Mouse (Mus musculus) liver, embryonic 15.5 days (tissue): ENCODE measurements around the gene Ano10. TPM values are rescaled to one million over a fixed set of nuclear protein-coding genes. Genes with fewer than 3 reads are reported as not detected.

Experiments used
- ATAC-seq: fragments of 200-750 bp; cut with Nextera tagmentation; 2 replicates; pipeline ENCODE4 v1.8.0; 2017; ENCODE audit warnings: moderate number of reproducible peaks, mild to moderate bottlenecking, moderate library complexity; ENCODE audit not compliant: insufficient read depth
- H3K27ac ChIP-seq: fragments of 300-500 bp; sonication (generic); replicated peaks from 2 replicates; pipeline ENCODE4 v1.5.1; 2015; ENCODE audit warnings: mild to moderate bottlenecking, inconsistent platforms
- H3K27me3 ChIP-seq: fragments of 300-500 bp; sonication (generic); 2 replicates; pipeline ENCODE4 v1.6.1; 2015; ENCODE audit warnings: mild to moderate bottlenecking, inconsistent platforms
- H3K36me3 ChIP-seq: fragments of 300-500 bp; sonication (generic); replicated peaks from 2 replicates; pipeline ENCODE4 v1.6.1; 2015; ENCODE audit warnings: moderate library complexity, mild to moderate bottlenecking, inconsistent platforms
- H3K4me1 ChIP-seq: fragments of 300-500 bp; sonication (generic); replicated peaks from 2 replicates; pipeline ENCODE4 v1.6.1; 2015; ENCODE audit warnings: inconsistent platforms
- H3K4me2 ChIP-seq: fragments of 300-500 bp; sonication (generic); 2 replicates; pipeline ENCODE4 v1.6.1; 2015; ENCODE audit warnings: moderate library complexity, mild to moderate bottlenecking, inconsistent platforms
- H3K4me3 ChIP-seq: fragments of 300-500 bp; sonication (generic); replicated peaks from 2 replicates; pipeline ENCODE4 v1.5.1; 2015; ENCODE audit warnings: mild to moderate bottlenecking, inconsistent platforms
- H3K9ac ChIP-seq: fragments of 300-500 bp; sonication (generic); 2 replicates; pipeline ENCODE4 v1.6.1; 2015; ENCODE audit warnings: moderate library complexity, mild to moderate bottlenecking, inconsistent platforms
- H3K9me3 ChIP-seq: fragments of 300-500 bp; sonication (generic); replicated peaks from 2 replicates; pipeline ENCODE4 v1.6.1; 2016; ENCODE audit warnings: inconsistent platforms
- WGBS: fragments of 180-500 bp; shearing (Covaris S2); methylation state at CpG from one replicate; pipeline ENCODE4 v1.1.7; 2015; ENCODE audit warnings: mixed read lengths; ENCODE audit not compliant: insufficient replicate concordance; 5-methylcytosine and 5-hydroxymethylcytosine counted together
- polyA plus RNA-seq: library from polyadenylated mRNA; unstranded; fragments of >200 nt; fragmentation: Nextera tagmentation; extraction: Ambion mirVana; gene quantifications from 2 replicates; pipeline ENCODE4 v1.2.1, GENCODE M21; 2015

The Ano10 gene
- polyA plus RNA-seq, 1 experiment from 2014 or later = 13.7 TPM

GRCm38 (mm10) chr9:122271866-122272265 lies 22.4 kb downstream of the Ano10 start:
- WGBS = 42% methylated on average over 4 of the region's 4 CpGs
- Histone ChIP-seq H3K4me3 (no peak overlapping the region), H3K9ac (no peak overlapping the region), H3K36me3 (no peaks in the 10 kb centered on the region), H3K27me3 (no peaks in the 10 kb centered on the region), H3K4me2 (no peak overlapping the region), H3K4me1 (0 out of 2 replicates have a peak, but pooled peaks cover 3% of the 10 kb centered on the region), H3K27ac (no peak overlapping the region), H3K9me3 (no peaks in the 10 kb centered on the region)
- ATAC-seq = no peak

- Histone ChIP-seq H3K36me3 (no peaks in the 10 kb centered on the region), H3K9ac (no peak overlapping the region), H3K9me3 (no peaks in the 10 kb centered on the region), H3K4me3 (no peak overlapping the region), H3K27ac (no peak overlapping the region), H3K27me3 (no peaks in the 10 kb centered on the region), H3K4me1 (0 out of 2 replicates have a peak, but pooled peaks cover 3% of the 10 kb centered on the region), H3K4me2 (no peak overlapping the region)
- 62% methylated on average over 3 of the region's 3 CpGs for WGBS
- no peak for ATAC-seq
These were observed 22.9 kb downstream of the Ano10 start for GRCm38 (mm10) chr9:122271318-122271717.

- Histone ChIP-seq H3K27ac (no peak overlapping the region), H3K4me3 (no peak overlapping the region), H3K36me3 (no peaks in the 10 kb centered on the region), H3K4me2 (no peak overlapping the region), H3K9ac (no peak overlapping the region), H3K27me3 (no peaks in the 10 kb centered on the region), H3K9me3 (no peaks in the 10 kb centered on the region), H3K4me1 (0 out of 2 replicates have a peak, but pooled peaks cover 3% of the 10 kb centered on the region)
- 64% methylated on average over 10 of the region's 10 CpGs for WGBS
- ATAC-seq = no peak
These were observed 23.3 kb downstream of the Ano10 start for GRCm38 (mm10) chr9:122270913-122271312.

- no peaks in the 10 kb centered on the region for H3K27me3 ChIP-seq
- no peak overlapping the region for H3K9ac ChIP-seq
- 54% methylated on average over 3 of the region's 3 CpGs for WGBS
- H3K27ac ChIP-seq = no peak overlapping the region
- no peak for ATAC-seq
- no peaks in the 10 kb centered on the region for H3K9me3 ChIP-seq
- H3K4me3 ChIP-seq = no peak overlapping the region
- H3K36me3 ChIP-seq = no peaks in the 10 kb centered on the region
- no peak overlapping the region for H3K4me2 ChIP-seq
- H3K4me1 ChIP-seq = 0 out of 2 replicates have a peak, but pooled peaks cover 3% of the 10 kb centered on the region
These were observed 24.8 kb downstream of the Ano10 start for GRCm38 (mm10) chr9:122269256-122270041.

GRCm38 (mm10) chr9:122265526-122266210 lies 28.6 kb downstream of the Ano10 start:
- H3K4me3 ChIP-seq = no peak overlapping the region
- H3K36me3 ChIP-seq = peaks cover 4% of the 10 kb centered on the region; the same call in 1 of the 2 replicates
- H3K4me1 ChIP-seq = no peaks in the 10 kb centered on the region
- H3K27ac ChIP-seq = no peak overlapping the region
- no peak overlapping the region for H3K4me2 ChIP-seq
- H3K9me3 ChIP-seq = no peaks in the 10 kb centered on the region
- no peak for ATAC-seq
- 67% methylated on average over 10 of the region's 10 CpGs for WGBS
- no peaks in the 10 kb centered on the region for H3K27me3 ChIP-seq
- H3K9ac ChIP-seq = no peak overlapping the region

GRCm38 (mm10) chr9:122263140-122263539 lies 31.1 kb downstream of the Ano10 start:
- H3K4me2 ChIP-seq = no peak overlapping the region
- no peaks in the 10 kb centered on the region for H3K9me3 ChIP-seq
- peaks cover 4% of the 10 kb centered on the region; the same call in 1 of the 2 replicates for H3K36me3 ChIP-seq
- H3K9ac ChIP-seq = no peak overlapping the region
- no peak overlapping the region for H3K27ac ChIP-seq
- no peaks in the 10 kb centered on the region for H3K4me1 ChIP-seq
- no peaks in the 10 kb centered on the region for H3K27me3 ChIP-seq
- no peak overlapping the region for H3K4me3 ChIP-seq
- no peak for ATAC-seq

- WGBS = 60% methylated on average over 3 of the region's 3 CpGs
- Histone ChIP-seq H3K4me1 (no peaks in the 10 kb centered on the region), H3K27ac (no peak overlapping the region), H3K4me2 (no peak overlapping the region), H3K4me3 (no peak overlapping the region), H3K9ac (no peak overlapping the region), H3K36me3 (peaks cover 18% of the 10 kb centered on the region; the same call in 1 of the 2 replicates), H3K27me3 (no peaks in the 10 kb centered on the region), H3K9me3 (no peaks in the 10 kb centered on the region)
- ATAC-seq = no peak
These were observed 39.8 kb downstream of the Ano10 start for GRCm38 (mm10) chr9:122254386-122254785.

- no peak overlapping the region for H3K4me2 ChIP-seq
- no peaks in the 10 kb centered on the region for H3K9me3 ChIP-seq
- ATAC-seq = no peak
- peaks cover 18% of the 10 kb centered on the region; the same call in 1 of the 2 replicates for H3K36me3 ChIP-seq
- 51% methylated on average over 1 of the region's 1 CpGs for WGBS
- H3K4me1 ChIP-seq = 0 out of 2 replicates have a peak, but pooled peaks cover 4% of the 10 kb centered on the region
- H3K4me3 ChIP-seq = no peak overlapping the region
- no peaks in the 10 kb centered on the region for H3K27me3 ChIP-seq
- H3K9ac ChIP-seq = no peak overlapping the region
- H3K27ac ChIP-seq = no peak overlapping the region
These were observed 42.1 kb downstream of the Ano10 start for GRCm38 (mm10) chr9:122252113-122252512.

- no peaks in the 10 kb centered on the region for H3K9me3 ChIP-seq
- ATAC-seq = no peak
- H3K4me2 ChIP-seq = no peak overlapping the region
- H3K27ac ChIP-seq = no peak overlapping the region
- no peak overlapping the region for H3K9ac ChIP-seq
- no peaks in the 10 kb centered on the region for H3K27me3 ChIP-seq
- H3K4me3 ChIP-seq = no peak overlapping the region
- H3K4me1 ChIP-seq = 0 out of 2 replicates have a peak, but pooled peaks cover 4% of the 10 kb centered on the region
- 34% methylated on average over 8 of the region's 8 CpGs for WGBS
- peaks cover 18% of the 10 kb centered on the region; the same call in 1 of the 2 replicates for H3K36me3 ChIP-seq
These were observed 46.1 kb downstream of the Ano10 start for GRCm38 (mm10) chr9:122248168-122248567.

GRCm38 (mm10) chr9:122247430-122248027 lies 46.7 kb downstream of the Ano10 start:
- no peaks in the 10 kb centered on the region for H3K9me3 ChIP-seq
- no peaks in the 10 kb centered on the region for H3K27me3 ChIP-seq
- 0 out of 2 replicates have a peak, but pooled peaks cover 4% of the 10 kb centered on the region for H3K4me1 ChIP-seq
- peak; percentile 29; the same call in 1 of the 2 replicates for ATAC-seq
- H3K9ac ChIP-seq = no peak overlapping the region
- H3K4me2 ChIP-seq = no peak overlapping the region
- 32% methylated on average over 13 of the region's 13 CpGs for WGBS
- no peak overlapping the region for H3K27ac ChIP-seq
- H3K4me3 ChIP-seq = no peak overlapping the region
- peaks cover 14% of the 10 kb centered on the region; the same call in 1 of the 2 replicates for H3K36me3 ChIP-seq

- 67% methylated on average over 8 of the region's 8 CpGs for WGBS
- Histone ChIP-seq H3K4me3 (no peak overlapping the region), H3K27ac (no peak overlapping the region), H3K9me3 (no peaks in the 10 kb centered on the region), H3K9ac (no peak overlapping the region), H3K36me3 (no peaks in the 10 kb centered on the region; the same call in 1 of the 2 replicates), H3K4me1 (0 out of 2 replicates have a peak, but pooled peaks cover 4% of the 10 kb centered on the region), H3K4me2 (no peak overlapping the region), H3K27me3 (no peaks in the 10 kb centered on the region)
- no peak for ATAC-seq
These were observed 48.3 kb downstream of the Ano10 start for GRCm38 (mm10) chr9:122245879-122246278.
